Mouse (Mus musculus) stomach, embryonic 14.5 days (tissue): ENCODE results near the gene Chrm2. TPM values are rescaled to one million over a fixed set of nuclear protein-coding genes. Genes with fewer than 3 reads are reported as not detected.

Experiments
- ATAC-seq: fragments of 200-750 bp; cut with Nextera tagmentation; 2 replicates; pipeline ENCODE4 v1.8.0; 2017; ENCODE audit warnings: low read depth, moderate TSS enrichment; ENCODE audit not compliant: insufficient number of reproducible peaks, insufficient read depth, low FRiP score
- H3K27ac ChIP-seq: fragments of 300-500 bp; sonication (generic); 2 replicates; pipeline ENCODE4 v1.5.1; 2014; ENCODE audit warnings: mild to moderate bottlenecking, low read length, moderate library complexity, mixed read lengths
- H3K27me3 ChIP-seq: fragments of 300-500 bp; sonication (generic); 2 replicates; pipeline ENCODE4 v1.6.1; 2014; ENCODE audit warnings: low read length, control low read depth, mixed read lengths; ENCODE audit not compliant: control insufficient read depth, insufficient read depth
- H3K36me3 ChIP-seq: fragments of 300-500 bp; sonication (generic); 2 replicates; pipeline ENCODE4 v1.6.1; 2014; ENCODE audit warnings: mild to moderate bottlenecking, control low read depth, low read length, moderate library complexity, mixed read lengths; ENCODE audit not compliant: control insufficient read depth, insufficient read depth
- H3K4me1 ChIP-seq: fragments of 300-500 bp; sonication (generic); 2 replicates; pipeline ENCODE4 v1.6.1; 2014; ENCODE audit warnings: low read length, control low read depth, mixed read lengths; ENCODE audit not compliant: control insufficient read depth, insufficient read depth
- H3K4me2 ChIP-seq: fragments of 300-500 bp; sonication (generic); replicated peaks from 2 replicates; pipeline ENCODE4 v1.6.1; 2014; ENCODE audit warnings: low read depth, low read length, control low read depth
- H3K4me3 ChIP-seq: fragments of 300-500 bp; sonication (generic); 2 replicates; pipeline ENCODE4 v1.5.1; 2014; ENCODE audit warnings: low read depth, low read length, control low read depth
- H3K9ac ChIP-seq: fragments of 300-500 bp; sonication (generic); replicated peaks from 2 replicates; pipeline ENCODE4 v1.6.1; 2014; ENCODE audit warnings: low read depth, mild to moderate bottlenecking, control low read depth, low read length, moderate library complexity, mixed read lengths
- H3K9me3 ChIP-seq: fragments of 300-500 bp; sonication (generic); 2 replicates; pipeline ENCODE4 v1.6.1; 2016; ENCODE audit warnings: low read depth, low read length, control low read depth; ENCODE audit not compliant: control insufficient read depth
- WGBS: fragments of 180-500 bp; shearing (Covaris S2); extraction: QIAGEN DNeasy Blood & Tissue Kit; methylation state at CpG from one replicate; pipeline ENCODE4 v1.1.7; 2014; 5-methylcytosine and 5-hydroxymethylcytosine counted together
- polyA plus RNA-seq: library from polyadenylated mRNA; unstranded; fragments of >200 nt; fragmentation: Nextera tagmentation; extraction: Ambion mirVana; gene quantifications from 2 replicates; pipeline ENCODE4 v1.2.1, GENCODE M21; 2014

The Chrm2 gene
- polyA plus RNA-seq, 1 experiment from 2014 or later, result 33.5 TPM

DNA sequence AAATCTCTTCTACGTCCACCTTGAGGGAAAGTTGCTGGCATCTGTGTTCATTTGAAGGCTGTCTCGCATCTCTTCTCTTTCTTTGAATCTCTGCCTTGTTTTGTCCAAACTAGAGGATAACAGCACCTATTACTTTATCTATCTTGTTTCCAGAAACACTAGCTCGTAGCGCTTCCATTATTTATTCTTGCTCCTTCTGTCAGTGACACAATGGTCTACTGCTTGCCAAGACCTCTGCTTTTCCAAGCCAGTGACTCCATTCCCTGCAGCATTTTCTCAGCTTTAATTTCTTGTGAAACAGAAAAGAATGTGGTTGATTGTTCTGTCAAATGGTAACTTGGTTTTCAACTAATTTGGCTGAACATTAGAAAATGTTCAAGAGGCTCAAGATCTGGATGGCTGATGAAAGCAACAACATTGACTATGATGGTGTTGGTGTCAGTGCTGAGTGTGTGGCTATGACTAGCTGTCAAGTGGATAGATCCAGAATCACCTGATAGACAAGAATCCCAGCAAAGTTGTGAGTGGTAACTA lies 96.3 kb downstream of the Chrm2 start:
- no peaks in the 10 kb centered on the region for H3K36me3 ChIP-seq
- WGBS, result 64% methylated on average over 4 of the region's 4 CpGs
- H3K4me2 ChIP-seq, result no peak overlapping the region
- no peaks in the 10 kb centered on the region for H3K9me3 ChIP-seq
- ATAC-seq, result no peak
- no peaks in the 10 kb centered on the region for H3K27me3 ChIP-seq
- no peak overlapping the region for H3K9ac ChIP-seq
- no peak overlapping the region for H3K4me3 ChIP-seq
- no peak overlapping the region for H3K27ac ChIP-seq
- no peaks in the 10 kb centered on the region for H3K4me1 ChIP-seq

GRCm38 (mm10) chr6:36507008-36507663 lies 119.3 kb downstream of the Chrm2 start:
- H3K9me3 ChIP-seq, result no peaks in the 10 kb centered on the region
- H3K9ac ChIP-seq, result no peak overlapping the region
- H3K27me3 ChIP-seq, result no peaks in the 10 kb centered on the region
- no peaks in the 10 kb centered on the region for H3K36me3 ChIP-seq
- H3K4me1 ChIP-seq, result no peaks in the 10 kb centered on the region
- 77% methylated on average over 7 of the region's 7 CpGs for WGBS
- no peak overlapping the region for H3K4me3 ChIP-seq
- ATAC-seq, result no peak
- no peak overlapping the region for H3K4me2 ChIP-seq
- no peak overlapping the region for H3K27ac ChIP-seq

- H3K4me3 ChIP-seq, result no peak overlapping the region
- H3K27ac ChIP-seq, result no peak overlapping the region
- H3K4me1 ChIP-seq, result no peaks in the 10 kb centered on the region
- H3K9me3 ChIP-seq, result no peaks in the 10 kb centered on the region
- WGBS, result 36% methylated on average over 7 of the region's 7 CpGs
- H3K36me3 ChIP-seq, result no peaks in the 10 kb centered on the region
- H3K27me3 ChIP-seq, result no peaks in the 10 kb centered on the region
- no peak overlapping the region for H3K4me2 ChIP-seq
- no peak overlapping the region for H3K9ac ChIP-seq
- ATAC-seq, result no peak
Observed at GRCm38 (mm10) chr6:36507946-36508345, 120.1 kb downstream of the Chrm2 start.

GRCm38 (mm10) chr6:36508469-36508868 lies 120.6 kb downstream of the Chrm2 start:
- no peaks in the 10 kb centered on the region for H3K9me3 ChIP-seq
- no peak overlapping the region for H3K4me3 ChIP-seq
- WGBS, result 55% methylated on average over 2 of the region's 2 CpGs
- H3K4me1 ChIP-seq, result no peaks in the 10 kb centered on the region
- no peak for ATAC-seq
- no peak overlapping the region for H3K4me2 ChIP-seq
- H3K36me3 ChIP-seq, result no peaks in the 10 kb centered on the region
- H3K27me3 ChIP-seq, result no peaks in the 10 kb centered on the region
- H3K27ac ChIP-seq, result no peak overlapping the region
- no peak overlapping the region for H3K9ac ChIP-seq

DNA sequence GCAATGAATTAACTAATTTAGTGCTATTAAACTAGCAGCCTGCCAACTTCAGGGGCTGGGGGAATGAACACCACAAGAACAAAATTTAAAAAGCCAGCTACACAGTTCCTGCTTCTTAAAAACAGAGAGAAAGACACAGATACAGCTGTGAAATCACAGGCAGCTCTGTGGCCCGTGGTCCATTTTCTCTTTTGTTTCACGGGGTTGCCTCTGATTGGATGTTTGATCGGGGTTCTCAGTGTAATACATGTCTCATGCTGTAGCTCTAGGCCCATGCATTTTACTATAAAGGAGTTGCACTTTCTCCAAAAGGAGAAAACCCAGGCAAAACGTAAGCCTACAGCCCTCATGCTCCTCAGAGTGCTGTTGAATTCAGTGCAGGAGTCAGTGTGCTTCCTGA lies 128.6 kb downstream of the Chrm2 start:
- Histone ChIP-seq H3K9ac (no peak overlapping the region), H3K4me1 (0 out of 2 replicates have a peak, but pooled peaks cover 3% of the 10 kb centered on the region), H3K9me3 (no peaks in the 10 kb centered on the region), H3K36me3 (no peaks in the 10 kb centered on the region), H3K4me3 (no peak overlapping the region), H3K27ac (peak overlapping the region; percentile 48; the same call in 1 of the 2 replicates), H3K27me3 (no peaks in the 10 kb centered on the region), H3K4me2 (no peak overlapping the region)
- no peak for ATAC-seq
- 80% methylated on average over 4 of the region's 4 CpGs for WGBS

- 37% methylated on average over 5 of the region's 5 CpGs for whole genome bisulfite sequencing
- Histone ChIP-seq H3K4me1 (0 out of 2 replicates have a peak, but pooled peaks cover 3% of the 10 kb centered on the region), H3K9me3 (no peaks in the 10 kb centered on the region), H3K9ac (no peak overlapping the region), H3K36me3 (no peaks in the 10 kb centered on the region), H3K4me2 (0 out of 2 replicates have a peak overlapping the region, but pooled peaks have one; percentile 10), H3K27me3 (no peaks in the 10 kb centered on the region), H3K4me3 (no peak overlapping the region), H3K27ac (peak overlapping the region; percentile 48)
- no peak for ATAC-seq
Observed at GRCm38 (mm10) chr6:36517242-36517641, 129.4 kb downstream of the Chrm2 start.

DNA sequence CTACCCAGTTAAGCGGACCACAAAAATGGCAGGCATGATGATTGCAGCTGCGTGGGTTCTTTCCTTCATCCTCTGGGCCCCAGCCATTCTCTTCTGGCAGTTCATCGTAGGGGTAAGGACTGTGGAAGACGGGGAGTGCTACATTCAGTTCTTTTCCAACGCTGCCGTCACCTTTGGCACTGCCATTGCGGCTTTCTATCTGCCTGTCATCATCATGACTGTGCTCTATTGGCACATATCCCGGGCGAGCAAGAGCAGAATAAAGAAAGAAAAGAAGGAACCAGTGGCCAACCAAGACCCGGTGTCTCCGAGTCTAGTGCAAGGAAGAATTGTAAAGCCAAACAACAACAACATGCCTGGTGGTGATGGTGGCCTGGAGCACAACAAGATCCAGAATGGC lies 135.7 kb downstream of the Chrm2 start:
- ATAC-seq, result no peak
- H3K9ac ChIP-seq, result no peak overlapping the region
- 96% methylated on average over 11 of the region's 11 CpGs for WGBS

DNA sequence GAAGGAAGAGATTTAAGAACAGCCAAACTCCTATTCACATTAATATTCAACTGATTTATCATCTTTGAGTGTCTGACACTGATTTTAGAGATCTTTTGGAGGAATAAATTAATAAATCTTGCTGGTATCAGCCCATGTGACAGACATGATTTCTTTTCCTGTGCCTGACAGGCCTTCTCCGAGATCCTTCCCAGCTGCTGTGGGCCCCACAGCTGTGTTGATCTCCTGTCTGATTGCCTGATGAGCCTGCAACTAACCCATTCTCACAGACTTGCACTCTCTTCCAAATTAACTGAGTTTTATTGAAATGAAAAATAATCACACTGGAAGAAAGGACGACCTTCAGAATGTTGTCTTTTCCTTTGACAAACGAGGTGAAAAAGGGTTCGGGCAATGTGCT lies 140.6 kb downstream of the Chrm2 start:
- no peak overlapping the region for H3K9ac ChIP-seq
- no peaks in the 10 kb centered on the region for H3K9me3 ChIP-seq
- H3K36me3 ChIP-seq, result no peaks in the 10 kb centered on the region
- H3K4me1 ChIP-seq, result no peaks in the 10 kb centered on the region
- ATAC-seq, result no peak
- no peak overlapping the region for H3K27ac ChIP-seq
- no peak overlapping the region for H3K4me3 ChIP-seq
- no peaks in the 10 kb centered on the region for H3K27me3 ChIP-seq
- WGBS, result 48% methylated on average over 4 of the region's 4 CpGs
- no peak overlapping the region for H3K4me2 ChIP-seq

More for the DNA sequence above, 135.7 kb downstream of the Chrm2 start:
- H3K9me3 ChIP-seq, result no peaks in the 10 kb centered on the region
- H3K4me1 ChIP-seq, result no peaks in the 10 kb centered on the region
- H3K27ac ChIP-seq, result no peak overlapping the region
- no peaks in the 10 kb centered on the region for H3K36me3 ChIP-seq
- no peak overlapping the region for H3K4me2 ChIP-seq
- H3K4me3 ChIP-seq, result no peak overlapping the region
- H3K27me3 ChIP-seq, result no peaks in the 10 kb centered on the region

DNA sequence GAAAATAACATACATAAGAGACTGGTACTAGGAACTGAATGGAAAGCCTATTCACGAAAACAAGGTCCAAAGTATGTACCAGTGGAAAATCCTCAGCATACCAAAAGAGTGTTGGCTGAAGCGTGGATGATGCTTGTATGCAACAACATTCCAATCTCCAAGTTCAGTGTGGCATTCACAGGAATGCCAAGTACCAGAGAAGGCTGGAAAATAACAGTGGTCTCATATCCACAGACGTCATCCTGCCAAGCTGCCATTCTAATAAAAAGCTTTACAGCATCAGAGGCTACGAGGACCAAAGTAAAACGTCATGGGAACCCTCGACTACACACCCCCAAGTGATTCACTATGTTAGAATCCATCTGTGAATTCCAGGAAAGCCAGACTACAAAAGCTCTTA lies 153.4 kb downstream of the Chrm2 start:
- Histone ChIP-seq H3K27me3 (no peaks in the 10 kb centered on the region), H3K9ac (no peak overlapping the region), H3K4me1 (no peaks in the 10 kb centered on the region), H3K4me3 (no peak overlapping the region), H3K9me3 (no peaks in the 10 kb centered on the region), H3K4me2 (no peak overlapping the region), H3K27ac (no peak overlapping the region), H3K36me3 (no peaks in the 10 kb centered on the region)
- WGBS, result 75% methylated on average over 6 of the region's 6 CpGs
- ATAC-seq, result no peak
